8 mouse cellular contexts compared by ENCODE assay signal in the genomic region with DNA sequence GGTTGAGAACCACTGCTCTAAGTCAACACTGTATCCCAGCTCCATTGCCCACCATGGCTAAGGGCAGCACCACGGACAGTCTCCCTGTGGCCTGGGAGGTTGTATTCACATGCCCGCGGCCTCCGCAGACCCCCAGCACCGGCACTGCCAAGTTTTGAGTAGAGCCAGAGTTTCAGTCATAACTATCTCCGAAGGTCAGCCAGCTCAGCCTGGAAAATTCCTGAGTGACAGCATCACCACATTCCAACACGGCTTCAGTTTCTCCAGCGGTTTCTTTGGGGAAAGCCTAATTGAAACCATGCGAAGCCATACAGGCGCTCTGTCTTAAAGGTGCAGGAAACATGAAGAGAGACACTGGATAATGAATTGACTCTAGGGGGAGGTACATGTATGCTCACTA.
DNase-seq lines count a peak whose midpoint lies in the region; ATAC-seq and TF ChIP-seq lines count a peak whose summit lies in the region.

No protein-coding gene starts in this region.

- H3K4me1 ChIP-seq in hindbrain, embryonic 11.5 days (replicated peaks; ENCODE audit: control insufficient read depth, insufficient read depth, low read length), result no peaks in the 10 kb centered on the region; the same call in 1 of the 2 replicates
- peaks cover 7% of the 10 kb centered on the region; the same call in 1 of the 2 replicates for H3K4me1 ChIP-seq in hindbrain, postnatal 0 days (ENCODE audit: insufficient read depth, low read length)
- H3K4me1 ChIP-seq in embryonic facial prominence, embryonic 13.5 days, result peaks cover 71% of the 10 kb centered on the region
- H3K4me1 ChIP-seq in lung, embryonic 16.5 days (replicated peaks; ENCODE audit: control insufficient read depth, insufficient read depth, low read length), result peaks cover 18% of the 10 kb centered on the region

- H3K4me3 ChIP-seq in hindbrain, embryonic 11.5 days (ENCODE audit: low read depth, low read length), result no peak overlapping the region
- H3K4me3 ChIP-seq in hindbrain, postnatal 0 days (ENCODE audit: low read length), result no peak overlapping the region
- H3K4me3 ChIP-seq in embryonic facial prominence, embryonic 13.5 days, result no peak overlapping the region
- H3K4me3 ChIP-seq in lung, embryonic 16.5 days (ENCODE audit: low read length), result no peak overlapping the region

- no peaks in the 10 kb centered on the region for H3K9me3 ChIP-seq in hindbrain, embryonic 11.5 days (ENCODE audit: control insufficient read depth, low read length)
- no peaks in the 10 kb centered on the region for H3K9me3 ChIP-seq in hindbrain, postnatal 0 days (ENCODE audit: low read length)
- no peaks in the 10 kb centered on the region for H3K9me3 ChIP-seq in embryonic facial prominence, embryonic 13.5 days
- no peaks in the 10 kb centered on the region for H3K9me3 ChIP-seq in lung, embryonic 16.5 days (ENCODE audit: control insufficient read depth, low read length)

- WGBS in hindbrain, embryonic 11.5 days, result 52% methylated on average over 10 of the region's 10 CpGs
- 37% methylated on average over 10 of the region's 10 CpGs for WGBS in hindbrain, postnatal 0 days
- 2% methylated on average over 10 of the region's 10 CpGs for WGBS in embryonic facial prominence, embryonic 13.5 days
- WGBS in lung, embryonic 16.5 days, result 4% methylated on average over 10 of the region's 10 CpGs

- peak; percentile 56 for DNase-seq in hindbrain, embryonic 11.5 days (ENCODE audit: low spot score)
- no peak for DNase-seq in hindbrain, postnatal 0 days (ENCODE audit: low spot score)
- DNase-seq in heart, postnatal 36 days, result peak; percentile 38 to 57
- no peak for DNase-seq in thymus, adult 18-20 months
- no peak for DNase-seq in thymus, postnatal 36 days
- DNase-seq in urinary bladder, adult 2 months (ENCODE audit: low spot score), result no peak

- H3K27ac ChIP-seq in hindbrain, embryonic 11.5 days (ENCODE audit: low read depth, low read length), result no peak overlapping the region
- no peak overlapping the region for H3K27ac ChIP-seq in hindbrain, postnatal 0 days
- H3K27ac ChIP-seq in embryonic facial prominence, embryonic 13.5 days, result peak overlapping the region; percentile 90
- H3K27ac ChIP-seq in lung, embryonic 16.5 days (ENCODE audit: low read length), result no peak overlapping the region

- intact Hi-C loops in heart, postnatal 36 days (cut with DNase I), result no loop called here

- no peak for TF ChIP-seq CTCF in hindbrain, postnatal 0 days (IDR thresholded peaks at IDR 0.05; ENCODE audit: low read depth)

- no peak overlapping the region for H3K4me2 ChIP-seq in hindbrain, embryonic 11.5 days (replicated peaks; ENCODE audit: low read depth, low read length)
- H3K4me2 ChIP-seq in hindbrain, postnatal 0 days (ENCODE audit: low read depth, low read length), result no peak overlapping the region
- peak overlapping the region; percentile 18 for H3K4me2 ChIP-seq in embryonic facial prominence, embryonic 13.5 days
- peak overlapping the region; percentile 9; the same call in 1 of the 2 replicates for H3K4me2 ChIP-seq in lung, embryonic 16.5 days (ENCODE audit: low read depth, low read length)

- no peaks in the 10 kb centered on the region for H3K36me3 ChIP-seq in hindbrain, embryonic 11.5 days (ENCODE audit: control insufficient read depth, insufficient read depth, low read length)
- H3K36me3 ChIP-seq in hindbrain, postnatal 0 days (ENCODE audit: insufficient read depth, low read length), result no peaks in the 10 kb centered on the region
- H3K36me3 ChIP-seq in embryonic facial prominence, embryonic 13.5 days, result no peaks in the 10 kb centered on the region
- no peaks in the 10 kb centered on the region for H3K36me3 ChIP-seq in lung, embryonic 16.5 days (ENCODE audit: control insufficient read depth, insufficient read depth, low read length)

- no peak for ATAC-seq in hindbrain, embryonic 11.5 days (ENCODE audit: low FRiP score)
- ATAC-seq in hindbrain, postnatal 0 days, result no peak
- peak; percentile 75 for ATAC-seq in embryonic facial prominence, embryonic 13.5 days (ENCODE audit: insufficient number of reproducible peaks, insufficient read depth, low FRiP score, low TSS enrichment, low read depth)
- ATAC-seq in lung, embryonic 16.5 days (ENCODE audit: low read depth), result peak; percentile 79

- no peaks in the 10 kb centered on the region for H3K27me3 ChIP-seq in hindbrain, embryonic 11.5 days (ENCODE audit: control insufficient read depth, insufficient read depth, low read length)
- no peaks in the 10 kb centered on the region; the same call in none of the 2 replicates for H3K27me3 ChIP-seq in hindbrain, postnatal 0 days (ENCODE audit: insufficient read depth, low read length)
- H3K27me3 ChIP-seq in embryonic facial prominence, embryonic 13.5 days, result no peaks in the 10 kb centered on the region
- H3K27me3 ChIP-seq in lung, embryonic 16.5 days (ENCODE audit: control insufficient read depth, insufficient read depth, low read depth, low read length), result no peaks in the 10 kb centered on the region

- H3K9ac ChIP-seq in hindbrain, embryonic 11.5 days (ENCODE audit: low read depth, low read length), result no peak overlapping the region
- H3K9ac ChIP-seq in hindbrain, postnatal 0 days (replicated peaks; ENCODE audit: low read length), result no peak overlapping the region
- no peak overlapping the region for H3K9ac ChIP-seq in embryonic facial prominence, embryonic 13.5 days
- H3K9ac ChIP-seq in lung, embryonic 16.5 days (ENCODE audit: low read length), result no peak overlapping the region

Comparison
In these comparisons a context has a peak if more than half of its experiments do, and no peak if none do; other contexts are left out.
1. DNase-seq: peak in hindbrain, embryonic 11.5 days (single experiment) and heart, postnatal 36 days (2 of 2); none in hindbrain, postnatal 0 days (single experiment), thymus, adult 18-20 months (0 of 2), thymus, postnatal 36 days (0 of 2) and urinary bladder, adult 2 months (single experiment).
2. ATAC-seq: peak in embryonic facial prominence, embryonic 13.5 days (single experiment) and lung, embryonic 16.5 days (single experiment); none in hindbrain, embryonic 11.5 days (single experiment) and hindbrain, postnatal 0 days (single experiment).
3. H3K4me2 ChIP-seq: peak in embryonic facial prominence, embryonic 13.5 days (single experiment) and lung, embryonic 16.5 days (single experiment); none in hindbrain, embryonic 11.5 days (single experiment) and hindbrain, postnatal 0 days (single experiment).